Mouse (Mus musculus): Measurements from ENCODE around the gene Vezf1. TPM values are rescaled to one million over a fixed set of nuclear protein-coding genes. Genes with fewer than 3 reads are reported as not detected.

Gene Vezf1
- total and polyA plus RNA-seq, 3 experiments, result 8.0 to 20.8 TPM; not detected in 1

GRCm38 (mm10) chr11:88053821-88054220 lies 14.3 kb upstream of the Vezf1 start:
- Histone ChIP-seq H3K4me1 (ENCODE audit: control insufficient read depth in 1 of 2, insufficient read depth in 2 of 2, low read length in 2 of 2) (peaks cover 5 to 9% of the 10 kb centered on the region in 2 experiments), H3K79me2 (ENCODE audit: control insufficient read depth, insufficient read depth, low read length, poor library complexity) (peaks cover 19% of the 10 kb centered on the region), H3K27ac (ENCODE audit: control insufficient read depth, low read depth, low read length) (no peak overlapping the region), H3K27me3 (ENCODE audit: control insufficient read depth in 1 of 2, insufficient read depth in 2 of 2, low read length in 2 of 2) (no peaks in the 10 kb centered on the region), H3K9me3 (replicated peaks; ENCODE audit: insufficient read depth, low read length) (no peaks in the 10 kb centered on the region), H3K4me3 (ENCODE audit: control insufficient read depth in 1 of 2, insufficient read depth in 1 of 2, low read depth in 2 of 2, low read length in 2 of 2) (no peak overlapping the region), H3K36me3 (ENCODE audit: control insufficient read depth in 1 of 2, insufficient read depth in 2 of 2, low read length in 2 of 2) (peaks cover 31 to 33% of the 10 kb centered on the region in 2 experiments), H3K9ac (ENCODE audit: control insufficient read depth, low read depth, low read length, poor library complexity, severe bottlenecking) (no peak overlapping the region)
- TF ChIP-seq POLR2A (IDR thresholded peaks at IDR 0.05; ENCODE audit: control insufficient read depth in 1 of 2, insufficient read depth in 1 of 2, low read depth in 1 of 2, low read length in 2 of 2, poor library complexity in 1 of 2) (peak in 1 of 2 experiments; percentile 22; a peak in 1 of 4 replicates), USF1 (IDR thresholded peaks at IDR 0.05; ENCODE audit: low read depth, low read length) (no peak)
- DNase-seq (ENCODE audit: low read depth, low spot score), result peak; percentile 41

DNA sequence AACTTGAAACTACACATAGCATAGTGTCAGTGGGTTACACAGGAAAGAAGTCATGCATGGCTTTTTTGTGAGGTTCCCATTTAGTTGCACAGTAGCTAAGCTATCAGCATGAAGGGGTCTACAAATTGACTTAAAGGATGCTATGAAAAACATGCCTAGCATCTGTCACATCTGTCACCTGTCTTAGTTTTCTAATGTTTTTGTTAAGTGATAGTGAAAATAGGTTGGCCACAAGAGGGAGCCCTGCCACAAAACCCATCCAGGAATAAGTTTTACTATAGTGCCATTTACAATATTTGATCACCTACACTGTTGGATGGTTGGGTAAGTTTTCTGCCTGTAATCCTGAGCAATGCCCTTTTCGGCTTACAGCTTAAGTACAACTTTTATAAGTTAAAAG lies 13.5 kb upstream of the Vezf1 start:
- H3K27ac ChIP-seq (ENCODE audit: control insufficient read depth, low read depth, low read length), result no peak overlapping the region
- no peak overlapping the region for H3K9ac ChIP-seq (ENCODE audit: control insufficient read depth, low read depth, low read length, poor library complexity, severe bottlenecking)
- no peaks in the 10 kb centered on the region for H3K9me3 ChIP-seq (replicated peaks; ENCODE audit: insufficient read depth, low read length)
- H3K79me2 ChIP-seq (ENCODE audit: control insufficient read depth, insufficient read depth, low read length, poor library complexity), result peaks cover 11% of the 10 kb centered on the region
- TF ChIP-seq NELFE (IDR thresholded peaks at IDR 0.05; ENCODE audit: low read depth, low read length), result no peak; the same call in 1 of the 2 replicates
- TF ChIP-seq EP300 (IDR thresholded peaks at IDR 0.05; ENCODE audit: low read depth in 1 of 2, low read length in 2 of 2), result no peak
- no peak for TF ChIP-seq POLR2AphosphoS5 (IDR thresholded peaks at IDR 0.05; ENCODE audit: borderline replicate concordance, low read depth, low read length)
- no peak for TF ChIP-seq ZNF384 (IDR thresholded peaks at IDR 0.05; ENCODE audit: low read depth, low read length)
- TF ChIP-seq HCFC1 (IDR thresholded peaks at IDR 0.05; ENCODE audit: low read depth, low read length), result peak; percentile 33; the same call in 1 of the 2 replicates
- peak; percentile 75 for TF ChIP-seq SMC3 (IDR thresholded peaks at IDR 0.05; ENCODE audit: low read depth, low read length)
- TF ChIP-seq MEF2A (IDR thresholded peaks at IDR 0.05; ENCODE audit: extremely low read depth, insufficient replicate concordance, low read depth, low read length, poor library complexity, severe bottlenecking), result no peak
- peak; percentile 84 for TF ChIP-seq SIN3A (IDR thresholded peaks at IDR 0.05; ENCODE audit: low read length)
- TF ChIP-seq MYC (IDR thresholded peaks at IDR 0.05; ENCODE audit: low read depth, low read length), result peak; percentile 42; the same call in 1 of the 2 replicates
- TF ChIP-seq MXI1 (IDR thresholded peaks at IDR 0.05; ENCODE audit: low read depth, low read length), result peak; percentile 71
- TF ChIP-seq BHLHE40 (IDR thresholded peaks at IDR 0.05; ENCODE audit: borderline replicate concordance, low read depth, low read length), result peak; percentile 32; the same call in 1 of the 2 replicates
- TF ChIP-seq POLR2AphosphoS2 (IDR thresholded peaks at IDR 0.05; ENCODE audit: low read length), result peak; percentile 90
- no peak; the same call in 1 of the 2 replicates for TF ChIP-seq ETS1 (IDR thresholded peaks at IDR 0.05; ENCODE audit: low read depth, low read length)
- no peak for TF ChIP-seq GATA1 (IDR thresholded peaks at IDR 0.05; ENCODE audit: low read depth, low read length)
- peak; percentile 30 to 80 (median 67); a peak in 5 of 6 replicates for TF ChIP-seq CTCF (IDR thresholded peaks at IDR 0.05 in 2 of 3, conservative IDR thresholded peaks at IDR 0.05 in 1 of 3; ENCODE audit: control insufficient read depth in 1 of 3, insufficient read depth in 1 of 3, low read depth in 2 of 3, low read length in 3 of 3, poor library complexity in 1 of 3, severe bottlenecking in 1 of 3)
- no peak for TF ChIP-seq USF1 (IDR thresholded peaks at IDR 0.05; ENCODE audit: low read depth, low read length)
- peak; percentile 42 for TF ChIP-seq ZMIZ1 (IDR thresholded peaks at IDR 0.05; ENCODE audit: low read depth, low read length)
- TF ChIP-seq TCF12 (IDR thresholded peaks at IDR 0.05; ENCODE audit: low read depth, low read length), result 0 out of 2 replicates have a peak, but pooled peaks have one; percentile 5
- 0 out of 2 replicates have a peak, but pooled peaks have one; percentile 30 for TF ChIP-seq RCOR1 (IDR thresholded peaks at IDR 0.05; ENCODE audit: low read depth, low read length)
- peak; percentile 30 for TF ChIP-seq RAD21 (IDR thresholded peaks at IDR 0.05; ENCODE audit: low read depth, low read length)
- TF ChIP-seq TBP (IDR thresholded peaks at IDR 0.05; ENCODE audit: low read depth, low read length), result 0 out of 2 replicates have a peak, but pooled peaks have one; percentile 36
- TF ChIP-seq CHD1 (IDR thresholded peaks at IDR 0.05; ENCODE audit: low read depth, low read length), result no peak
- TF ChIP-seq ZKSCAN1 (IDR thresholded peaks at IDR 0.05; ENCODE audit: low read depth, low read length), result no peak
- H3K36me3 ChIP-seq (ENCODE audit: control insufficient read depth in 1 of 2, insufficient read depth in 2 of 2, low read length in 2 of 2), result peaks cover 27 to 28% of the 10 kb centered on the region in 2 experiments
- H3K27me3 ChIP-seq (ENCODE audit: control insufficient read depth in 1 of 2, insufficient read depth in 2 of 2, low read length in 2 of 2), result no peaks in the 10 kb centered on the region
- H3K4me1 ChIP-seq (ENCODE audit: control insufficient read depth in 1 of 2, insufficient read depth in 2 of 2, low read length in 2 of 2), result peaks cover 5 to 9% of the 10 kb centered on the region in 2 experiments
- peak; percentile 83 for DNase-seq (ENCODE audit: low read depth, low spot score)
- no peak overlapping the region for H3K4me3 ChIP-seq (ENCODE audit: control insufficient read depth in 1 of 2, insufficient read depth in 1 of 2, low read depth in 2 of 2, low read length in 2 of 2)
